In the genomic region with DNA sequence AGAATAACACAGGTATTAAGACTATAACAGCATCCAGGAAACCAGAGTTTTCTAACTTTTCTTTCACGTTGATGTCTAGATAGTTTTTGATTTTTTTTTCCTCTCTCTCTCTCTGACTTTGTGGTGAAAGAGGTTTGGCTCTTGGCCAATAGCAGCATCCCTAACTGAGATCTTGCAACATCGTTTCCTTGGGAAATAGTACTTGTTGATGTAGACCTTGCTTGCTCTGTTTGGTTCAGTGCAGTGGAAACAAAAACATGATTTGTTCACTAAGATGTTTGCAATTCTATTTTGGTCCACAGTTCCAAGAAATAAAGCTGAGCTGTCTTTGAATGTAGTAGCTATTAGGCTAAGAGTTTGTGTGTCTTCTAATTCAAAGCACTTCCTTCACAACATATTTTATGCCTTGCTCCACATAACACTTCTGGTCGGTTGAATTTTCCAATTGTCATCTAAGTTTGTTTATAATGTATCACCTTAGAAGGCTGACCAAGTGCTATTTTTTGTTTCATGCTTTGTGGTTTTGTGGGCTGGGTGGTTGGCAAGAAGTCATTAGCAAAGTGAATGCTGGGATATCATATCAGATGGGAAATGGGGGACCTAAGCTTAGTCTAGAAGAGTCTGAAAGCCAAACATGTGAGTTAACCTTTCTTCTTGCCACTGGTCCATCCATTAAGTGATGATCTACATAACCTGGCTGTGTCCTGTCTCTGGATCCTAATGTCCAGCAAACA, we compare ENCODE assay signal across 26 mouse cellular contexts.
A peak's percentile ranks its signal among the peaks of the same experiment; 100 is the strongest.
DNase-seq lines count a peak whose midpoint lies in the region; ATAC-seq and TF ChIP-seq lines count a peak whose summit lies in the region.
"Had no signal": no experiment of that assay in that cellular context is flagged by ENCODE, and none has a peak within 500 bp of the region (broad histone marks: within the 10 kb centered on the region; RNA-seq: fewer than 3 reads in every experiment).

No protein-coding gene starts in this region.

- H3K9me3 ChIP-seq in kidney, postnatal 0 days (replicated peaks; ENCODE audit: low read length): no peaks in the 10 kb centered on the region
- H3K9me3 ChIP-seq: embryonic facial prominence, embryonic 12.5 days; heart, embryonic 13.5 days; hindbrain, embryonic 12.5 days; kidney, embryonic 15.5 days; limb, embryonic 15.5 days; midbrain, embryonic 12.5 days had no signal

- no peaks in the 10 kb centered on the region for H3K27me3 ChIP-seq in kidney, postnatal 0 days (ENCODE audit: insufficient read depth, low read length)
- H3K27me3 ChIP-seq: embryonic facial prominence, embryonic 12.5 days; heart, embryonic 13.5 days; hindbrain, embryonic 12.5 days; kidney, embryonic 15.5 days; limb, embryonic 15.5 days; midbrain, embryonic 12.5 days had no signal

- no peak overlapping the region for H3K4me2 ChIP-seq in kidney, postnatal 0 days (ENCODE audit: low read length)
- H3K4me2 ChIP-seq: embryonic facial prominence, embryonic 12.5 days; heart, embryonic 13.5 days; hindbrain, embryonic 12.5 days; kidney, embryonic 15.5 days; limb, embryonic 15.5 days; midbrain, embryonic 12.5 days had no signal

- 57% methylated on average over 3 of the region's 3 CpGs for WGBS in kidney, postnatal 0 days

- no peaks in the 10 kb centered on the region for H3K4me1 ChIP-seq in kidney, postnatal 0 days (replicated peaks; ENCODE audit: insufficient read depth, low read length)
- H3K4me1 ChIP-seq: embryonic facial prominence, embryonic 12.5 days; heart, embryonic 13.5 days; hindbrain, embryonic 12.5 days; kidney, embryonic 15.5 days; limb, embryonic 15.5 days; midbrain, embryonic 12.5 days had no signal

- peak; percentile 22 for DNase-seq in kidney, postnatal 0 days (ENCODE audit: low spot score)
- DNase-seq in kidney, postnatal 4 days: no peak
- DNase-seq in lung, postnatal 36 days: peak; percentile 2
- DNase-seq in lung, adult 18-20 months: no peak
- peak; percentile 24 for DNase-seq in adipocyte (ENCODE audit: low spot score)
- no peak for DNase-seq in spleen, postnatal 10 days (ENCODE audit: low spot score in 2 of 2)
- DNase-seq in layer of hippocampus, adult 8-10 months (ENCODE audit: low spot score in 2 of 2): no peak
- DNase-seq: adrenal gland, postnatal 10 days; cerebellum, adult 9-10 months; gastrocnemius, postnatal 14 days; heart, adult 18-20 months; heart, postnatal 14 days; left cerebral cortex, postnatal 4 days; right cerebral cortex, postnatal 25 days; spleen, adult 18-20 months; thymus, postnatal 14 days had no signal

- H3K4me3 ChIP-seq in kidney, postnatal 0 days (replicated peaks; ENCODE audit: low read depth, low read length): no peak overlapping the region
- H3K4me3 ChIP-seq: embryonic facial prominence, embryonic 12.5 days; heart, embryonic 13.5 days; hindbrain, embryonic 12.5 days; kidney, embryonic 15.5 days; limb, embryonic 15.5 days; midbrain, embryonic 12.5 days had no signal

- H3K27ac ChIP-seq in kidney, postnatal 0 days: no peak overlapping the region
- H3K27ac ChIP-seq: embryonic facial prominence, embryonic 12.5 days; heart, embryonic 13.5 days; hindbrain, embryonic 12.5 days; kidney, embryonic 15.5 days; limb, embryonic 15.5 days; midbrain, embryonic 12.5 days had no signal

- H3K9ac ChIP-seq in kidney, postnatal 0 days (ENCODE audit: low read depth, low read length): no peak overlapping the region
- H3K9ac ChIP-seq: embryonic facial prominence, embryonic 12.5 days; heart, embryonic 13.5 days; hindbrain, embryonic 12.5 days; kidney, embryonic 15.5 days; limb, embryonic 15.5 days; midbrain, embryonic 12.5 days had no signal

- H3K36me3 ChIP-seq in kidney, postnatal 0 days (ENCODE audit: insufficient read depth, low read length): no peaks in the 10 kb centered on the region
- H3K36me3 ChIP-seq: embryonic facial prominence, embryonic 12.5 days; heart, embryonic 13.5 days; hindbrain, embryonic 12.5 days; kidney, embryonic 15.5 days; limb, embryonic 15.5 days; midbrain, embryonic 12.5 days had no signal

- ATAC-seq in kidney, postnatal 0 days (replicated peaks; ENCODE audit: low FRiP score, low read depth): no peak
- ATAC-seq in hematopoietic stem cell, adult 5-6 weeks (replicated peaks in 1 of 2; ENCODE audit: insufficient read depth in 1 of 2, low FRiP score in 2 of 2, low TSS enrichment in 1 of 2, low read depth in 1 of 2, poor library complexity in 2 of 2, severe bottlenecking in 2 of 2): peak; percentile 65 to 71
- ATAC-seq: activated CD4-positive, CD25-positive, alpha-beta regulatory T cell, adult 4 months; forebrain, embryonic 16.5 days; intestine, postnatal 0 days had no signal

- no peak for TF ChIP-seq CTCF in kidney, postnatal 0 days (IDR thresholded peaks at IDR 0.05; ENCODE audit: low read depth)

Comparison
In these comparisons a context has a peak if more than half of its experiments do, and no peak if none do; other contexts are left out.
1. DNase-seq: peak in kidney, postnatal 0 days (single experiment), lung, postnatal 36 days (single experiment) and adipocyte (single experiment); none in kidney, postnatal 4 days (0 of 2), lung, adult 18-20 months (0 of 2), spleen, postnatal 10 days (0 of 2) and layer of hippocampus, adult 8-10 months (0 of 2).